Mouse (Mus musculus) ES-Bruce4 (cell line): ENCODE data around the gene Mroh8. TPM values are rescaled to one million over a fixed set of nuclear protein-coding genes. Genes with fewer than 3 reads are reported as not detected.
"Not testable (repeated sequence)": the region's sequence is repeated elsewhere in the genome, so short reads cannot be mapped to it uniquely, and the experiment has no call there.

Experiments
- H3K27ac ChIP-seq: 2 replicates; pipeline ENCODE4 v1.5.1; 2012; ENCODE audit warnings: low read length, inconsistent platforms; ENCODE audit not compliant: insufficient read depth
- H3K27me3 ChIP-seq: 2 replicates; pipeline ENCODE4 v1.6.1; 2012; ENCODE audit warnings: mild to moderate bottlenecking, low read length, inconsistent platforms; ENCODE audit not compliant: control insufficient read depth, poor library complexity, insufficient read depth, severe bottlenecking
- H3K36me3 ChIP-seq: 2 replicates; pipeline ENCODE4 v1.6.1; 2012; ENCODE audit warnings: inconsistent platforms, mild to moderate bottlenecking, low read length, moderate library complexity; ENCODE audit not compliant: control insufficient read depth, poor library complexity, insufficient read depth, severe bottlenecking
- H3K4me1 ChIP-seq: one replicate; pipeline ENCODE4 v1.8.1; 2011; ENCODE audit warnings: low read length; ENCODE audit not compliant: control insufficient read depth, insufficient read depth
- H3K4me3 ChIP-seq: 2 replicates; pipeline ENCODE4 v1.5.1; 2011; ENCODE audit warnings: low read depth, mild to moderate bottlenecking, low read length
- H3K9ac ChIP-seq: 2 replicates; pipeline ENCODE4 v1.6.1; 2012; ENCODE audit warnings: low read depth, mild to moderate bottlenecking, inconsistent platforms; ENCODE audit not compliant: poor library complexity, severe bottlenecking
- H3K9me3 ChIP-seq: replicated peaks from 2 replicates; pipeline ENCODE4 v1.6.1; 2012; ENCODE audit warnings: mild to moderate bottlenecking, low read length, inconsistent platforms; ENCODE audit not compliant: control insufficient read depth, poor library complexity, insufficient read depth, severe bottlenecking
- CTCF ChIP-seq: IDR thresholded peaks from one replicate; pipeline ENCODE4 v1.8.1; 2011; ENCODE audit warnings: low read depth, low read length
- EP300 ChIP-seq: IDR thresholded peaks from 2 replicates; pipeline ENCODE4 v1.6.1; 2011; ENCODE audit warnings: low read depth, low read length; ENCODE audit not compliant: insufficient read depth
- POLR2A ChIP-seq: IDR thresholded peaks from one replicate; pipeline ENCODE4 v1.8.1; 2011; ENCODE audit warnings: low read length; ENCODE audit not compliant: insufficient read depth
- polyA plus RNA-seq: library from polyadenylated mRNA; stranded (reverse); fragments of >200 nt; gene quantifications from 2 replicates; pipeline ENCODE4 v1.2.4, GENCODE M21; 2011; ENCODE audit warnings: low read depth; ENCODE audit not compliant: missing spikeins, insufficient read depth, insufficient read length

The Mroh8 gene
- polyA plus RNA-seq, 1 experiment: 0.37 TPM

GRCm38 (mm10) chr2:157170166-157170565 is 109.2 kb downstream of the Mroh8 start:
- Histone ChIP-seq H3K27ac (no peak overlapping the region), H3K36me3 (peaks cover 7% of the 10 kb centered on the region; the same call in 1 of the 2 replicates), H3K4me1 (no peaks in the 10 kb centered on the region), H3K9ac (no peak overlapping the region), H3K27me3 (no peaks in the 10 kb centered on the region), H3K9me3 (no peaks in the 10 kb centered on the region), H3K4me3 (no peak overlapping the region)
- TF ChIP-seq CTCF: no peak
- TF ChIP-seq POLR2A: no peak
- no peak for TF ChIP-seq EP300

GRCm38 (mm10) chr2:157166371-157167080 is 112.8 kb downstream of the Mroh8 start:
- TF ChIP-seq POLR2A (no peak), EP300 (no peak), CTCF (no peak)
- Histone ChIP-seq H3K36me3 (0 out of 2 replicates have a peak, but pooled peaks cover 2% of the 10 kb centered on the region), H3K27me3 (no peaks in the 10 kb centered on the region), H3K9me3 (no peaks in the 10 kb centered on the region), H3K27ac (no peak overlapping the region), H3K4me1 (no peaks in the 10 kb centered on the region), H3K9ac (no peak overlapping the region), H3K4me3 (no peak overlapping the region)

DNA sequence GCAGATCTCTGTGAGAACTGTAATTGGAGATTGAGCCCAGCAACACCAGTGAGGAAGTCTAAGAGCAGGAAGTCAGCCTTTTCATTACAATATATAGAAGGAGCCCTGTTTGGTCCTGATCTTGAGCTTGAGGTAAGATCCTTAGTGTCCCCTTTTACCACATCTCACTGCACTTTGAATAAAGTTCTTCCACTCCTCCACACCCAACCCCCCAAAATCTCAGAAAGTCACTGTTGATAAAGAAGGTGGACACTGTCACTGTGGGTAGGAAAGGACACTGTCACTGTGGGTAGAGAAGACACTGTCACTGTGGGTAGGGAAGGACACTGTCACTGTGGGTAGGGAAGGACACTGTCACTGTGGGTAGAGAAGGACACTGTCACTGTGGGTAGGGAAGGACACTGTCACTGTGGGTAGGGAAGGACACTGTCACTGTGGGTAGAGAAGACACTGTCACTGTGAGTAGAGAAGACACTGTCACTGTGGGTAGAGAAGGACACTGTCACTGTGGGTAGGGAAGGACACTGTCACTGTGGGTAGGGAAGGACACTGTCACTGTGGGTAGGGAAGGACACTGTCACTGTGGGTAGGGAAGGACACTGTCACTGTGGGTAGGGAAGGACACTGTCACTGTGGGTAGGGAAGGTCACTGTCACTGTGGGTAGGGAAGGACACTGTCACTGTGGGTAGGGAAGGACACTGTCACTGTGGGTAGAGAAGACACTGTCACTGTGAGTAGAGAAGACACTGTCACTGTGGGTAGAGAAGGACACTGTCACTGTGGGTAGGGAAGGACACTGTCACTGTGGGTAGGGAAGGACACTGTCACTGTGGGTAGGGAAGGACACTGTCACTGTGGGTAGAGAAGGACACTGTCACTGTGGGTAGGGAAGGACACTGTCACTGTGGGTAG is 113.8 kb downstream of the Mroh8 start:
- H3K4me1 ChIP-seq, H3K9me3 ChIP-seq, H3K36me3 ChIP-seq, H3K27me3 ChIP-seq, H3K9ac ChIP-seq, H3K4me3 ChIP-seq, H3K27ac ChIP-seq: not testable (repeated sequence)

DNA sequence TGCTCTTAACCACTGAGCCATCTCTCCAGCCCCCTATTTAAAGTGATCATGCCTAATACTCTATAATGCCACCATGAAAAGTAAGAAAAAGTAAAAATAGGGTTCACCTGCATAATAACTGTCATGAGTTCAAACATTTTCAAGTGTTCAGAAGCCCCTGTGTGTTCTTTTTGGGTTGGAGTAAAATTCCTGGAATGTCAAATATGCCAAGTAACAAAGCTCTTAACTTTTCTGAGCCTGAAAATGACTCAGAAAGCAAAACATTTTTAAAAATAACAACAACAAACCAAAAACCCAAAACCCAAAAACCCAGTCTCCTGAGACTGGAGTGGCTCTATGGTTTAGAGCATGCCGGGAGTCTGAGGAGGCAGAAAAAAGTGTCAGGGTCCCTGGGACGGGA is 115.2 kb downstream of the Mroh8 start:
- Histone ChIP-seq H3K9ac (no peak overlapping the region), H3K27me3 (no peaks in the 10 kb centered on the region), H3K4me1 (no peaks in the 10 kb centered on the region), H3K27ac (no peak overlapping the region), H3K36me3 (no peaks in the 10 kb centered on the region; the same call in none of the 2 replicates), H3K9me3 (no peaks in the 10 kb centered on the region), H3K4me3 (no peak overlapping the region)
- no peak for TF ChIP-seq POLR2A
- no peak for TF ChIP-seq EP300
- TF ChIP-seq CTCF: no peak

Other genes with a start within 250 kb of the Mroh8 start
- 9.8 and 11.5 TPM in 2 replicates for gene Soga1, start 200.3 kb downstream of the Mroh8 start, polyA plus RNA-seq
- not detected in 2 replicates for gene Tldc2, start 192.5 kb downstream of the Mroh8 start, polyA plus RNA-seq
- 77.6 and 82.5 TPM in 2 replicates for gene Samhd1, start 144.3 kb downstream of the Mroh8 start, polyA plus RNA-seq
- gene Rbl1, start 75.0 kb downstream of the Mroh8 start, polyA plus RNA-seq: 21.7 and 23.8 TPM in 2 replicates
- 214 and 249 TPM in 2 replicates for gene Rpn2, start 532 bp downstream of the Mroh8 start, polyA plus RNA-seq
- not detected in 2 replicates for gene Ghrh, start 68.0 kb upstream of the Mroh8 start, polyA plus RNA-seq
- gene Manbal, start 88.0 kb upstream of the Mroh8 start, polyA plus RNA-seq: 37.8 and 38.1 TPM in 2 replicates
- 53.4 and 54.7 TPM in 2 replicates for gene Src, start 138.9 kb upstream of the Mroh8 start, polyA plus RNA-seq